ENCODE assay signal across 8 mouse cellular contexts in genomic region chr11:101083083-101083697, GRCm38 (mm10). TPM values are rescaled to one million over a fixed set of nuclear protein-coding genes. Genes with fewer than 3 reads are reported as not detected.
DNase-seq lines count a peak whose midpoint lies in the region; ATAC-seq lines count a peak whose summit lies in the region.

No protein-coding gene starts in this region.

- H3K4me2 ChIP-seq in forebrain, embryonic 14.5 days (ENCODE audit: low read length): peak overlapping the region; percentile 99
- peak overlapping the region; percentile 95 for H3K4me2 ChIP-seq in midbrain, embryonic 15.5 days

- intact Hi-C loops in left cerebral cortex, postnatal 4 days (cut with DNase I): no loop called here

- peaks cover 22% of the 10 kb centered on the region for H3K4me1 ChIP-seq in forebrain, embryonic 14.5 days (ENCODE audit: control insufficient read depth, insufficient read depth, low read length)
- H3K4me1 ChIP-seq in midbrain, embryonic 15.5 days: peaks cover 42% of the 10 kb centered on the region

- H3K27me3 ChIP-seq in forebrain, embryonic 14.5 days (replicated peaks; ENCODE audit: control insufficient read depth, insufficient read depth, low read length): peaks cover 32% of the 10 kb centered on the region
- peaks cover 30% of the 10 kb centered on the region for H3K27me3 ChIP-seq in midbrain, embryonic 15.5 days (replicated peaks)

- H3K9me3 ChIP-seq in forebrain, embryonic 14.5 days (replicated peaks; ENCODE audit: control insufficient read depth, low read length): no peaks in the 10 kb centered on the region
- no peaks in the 10 kb centered on the region for H3K9me3 ChIP-seq in midbrain, embryonic 15.5 days

- H3K36me3 ChIP-seq in forebrain, embryonic 14.5 days (ENCODE audit: control insufficient read depth, insufficient read depth, low read length): peaks cover 6% of the 10 kb centered on the region; the same call in 1 of the 2 replicates
- no peaks in the 10 kb centered on the region for H3K36me3 ChIP-seq in midbrain, embryonic 15.5 days (replicated peaks)

- H3K9ac ChIP-seq in forebrain, embryonic 14.5 days (ENCODE audit: low read length): peak overlapping the region; percentile 91
- peak overlapping the region; percentile 83 for H3K9ac ChIP-seq in midbrain, embryonic 15.5 days

- WGBS in forebrain, embryonic 14.5 days: 34% methylated on average over 19 of the region's 19 CpGs
- WGBS in midbrain, embryonic 15.5 days: 35% methylated on average over 19 of the region's 19 CpGs

- peak overlapping the region; percentile 84 for H3K4me3 ChIP-seq in forebrain, embryonic 14.5 days (ENCODE audit: low read depth, low read length)
- peak overlapping the region; percentile 72 for H3K4me3 ChIP-seq in midbrain, embryonic 15.5 days

- peak; percentile 31 for DNase-seq in adrenal gland, adult 8-10 months
- no peak for DNase-seq in adrenal gland, adult 18-20 months (ENCODE audit: low spot score in 2 of 2)
- DNase-seq in 3T3-L1 (ENCODE audit: low read depth, low spot score): peak; percentile 52
- DNase-seq in forebrain, embryonic 14.5 days (ENCODE audit: low spot score): no peak
- peak; percentile 68 for DNase-seq in kidney, postnatal 10 days
- DNase-seq in ovary, postnatal 10 days (ENCODE audit: low spot score): no peak
- no peak for DNase-seq in left cerebral cortex, postnatal 4 days

- ATAC-seq in forebrain, embryonic 14.5 days: no peak
- no peak; the same call in 1 of the 2 replicates for ATAC-seq in midbrain, embryonic 15.5 days (replicated peaks)

- H3K27ac ChIP-seq in forebrain, embryonic 14.5 days (ENCODE audit: low read depth, low read length): peak overlapping the region; percentile 76
- peak overlapping the region; percentile 88 for H3K27ac ChIP-seq in midbrain, embryonic 15.5 days

RNA-seq across cellular contexts. Expression of gene Coasy, which starts 0.8 kb away (rescaled TPM):
- total RNA-seq in adrenal gland, adult 8-10 months (2022): 100 to 1,000 TPM in 2 of 4 experiments, 10 to 100 TPM in 2; 70.8 to 104 (median 89.9) TPM
- total RNA-seq in adrenal gland, adult 18-20 months (2021): 10 to 100 TPM; 84.4 to 94.1 TPM
- 52.9 and 54.9 TPM in 2 replicates for polyA plus RNA-seq in forebrain, embryonic 14.5 days (2014; fragmentation: Nextera tagmentation; extraction: Ambion mirVana)
- 43.3 and 47.1 TPM in 2 replicates for polyA plus RNA-seq in midbrain, embryonic 15.5 days (2015; fragmentation: Nextera tagmentation; extraction: Ambion mirVana)
- total RNA-seq in left cerebral cortex, postnatal 4 days (2021): 10 to 100 TPM; 28.3 to 32.0 TPM

RNA-seq across cellular contexts. Expression of gene Mlx, which starts 3.9 kb away (rescaled TPM):
- total RNA-seq in adrenal gland, adult 8-10 months (2022): 10 to 100 TPM; 38.1 to 69.0 (median 47.6) TPM
- 10 to 100 TPM; 46.5 to 61.8 TPM for total RNA-seq in adrenal gland, adult 18-20 months (2021)
- 100 and 109 TPM in 2 replicates for polyA plus RNA-seq in forebrain, embryonic 14.5 days (2014; fragmentation: Nextera tagmentation; extraction: Ambion mirVana)
- 103 and 107 TPM in 2 replicates for polyA plus RNA-seq in midbrain, embryonic 15.5 days (2015; fragmentation: Nextera tagmentation; extraction: Ambion mirVana)
- 10 to 100 TPM; 39.0 to 47.3 TPM for total RNA-seq in left cerebral cortex, postnatal 4 days (2021)

RNA-seq across cellular contexts. Expression of gene Hsd17b1, which starts 5.0 kb away (rescaled TPM):
- total RNA-seq in adrenal gland, adult 8-10 months (2022): 1 to 10 TPM; 1.7 to 2.4 (median 2.0) TPM
- total RNA-seq in adrenal gland, adult 18-20 months (2021): 1 to 10 TPM; 1.2 to 2.0 TPM
- polyA plus RNA-seq in forebrain, embryonic 14.5 days (2014; fragmentation: Nextera tagmentation; extraction: Ambion mirVana): not detected in 2 replicates
- polyA plus RNA-seq in midbrain, embryonic 15.5 days (2015; fragmentation: Nextera tagmentation; extraction: Ambion mirVana): 0.37 and 0.63 TPM in 2 replicates
- total RNA-seq in left cerebral cortex, postnatal 4 days (2021): under 1 TPM; 0.52 to 0.76 TPM

RNA-seq across cellular contexts. Expression of gene Psmc3ip, which starts 12.0 kb away (rescaled TPM):
- total RNA-seq in adrenal gland, adult 8-10 months (2022): 1 to 10 TPM; 3.6 to 5.9 (median 4.2) TPM
- total RNA-seq in adrenal gland, adult 18-20 months (2021): 1 to 10 TPM; 2.8 to 3.8 TPM
- polyA plus RNA-seq in forebrain, embryonic 14.5 days (2014; fragmentation: Nextera tagmentation; extraction: Ambion mirVana): 39.8 and 54.3 TPM in 2 replicates
- polyA plus RNA-seq in midbrain, embryonic 15.5 days (2015; fragmentation: Nextera tagmentation; extraction: Ambion mirVana): 18.3 and 20.3 TPM in 2 replicates
- total RNA-seq in left cerebral cortex, postnatal 4 days (2021): 1 to 10 TPM; 7.7 to 9.1 TPM

RNA-seq across cellular contexts. Expression of gene Naglu, which starts 13.4 kb away (rescaled TPM):
- total RNA-seq in adrenal gland, adult 8-10 months (2022): 10 to 100 TPM; 45.3 to 51.8 (median 49.6) TPM
- total RNA-seq in adrenal gland, adult 18-20 months (2021): 10 to 100 TPM; 25.8 to 39.0 TPM
- 6.6 and 8.4 TPM in 2 replicates for polyA plus RNA-seq in forebrain, embryonic 14.5 days (2014; fragmentation: Nextera tagmentation; extraction: Ambion mirVana)
- 13.7 and 15.5 TPM in 2 replicates for polyA plus RNA-seq in midbrain, embryonic 15.5 days (2015; fragmentation: Nextera tagmentation; extraction: Ambion mirVana)
- 1 to 10 TPM; 8.3 to 9.6 TPM for total RNA-seq in left cerebral cortex, postnatal 4 days (2021)

Comparison
In these comparisons a context has a peak if more than half of its experiments do, and no peak if none do; other contexts are left out.
1. DNase-seq: peak in adrenal gland, adult 8-10 months (single experiment), 3T3-L1 (single experiment) and kidney, postnatal 10 days (single experiment); none in adrenal gland, adult 18-20 months (0 of 2), forebrain, embryonic 14.5 days (single experiment), ovary, postnatal 10 days (single experiment) and left cerebral cortex, postnatal 4 days (single experiment).